Mouse (Mus musculus): ENCODE data around the gene Il4i1.

Il4i1 gene

GRCm38 (mm10) chr7:44845006-44845405 is 28.8 kb downstream of the Il4i1 start:
- in situ Hi-C loops (cut with MboI; ENCODE audit: unreplicated experiment in 2 of 2): no loop called here

DNA sequence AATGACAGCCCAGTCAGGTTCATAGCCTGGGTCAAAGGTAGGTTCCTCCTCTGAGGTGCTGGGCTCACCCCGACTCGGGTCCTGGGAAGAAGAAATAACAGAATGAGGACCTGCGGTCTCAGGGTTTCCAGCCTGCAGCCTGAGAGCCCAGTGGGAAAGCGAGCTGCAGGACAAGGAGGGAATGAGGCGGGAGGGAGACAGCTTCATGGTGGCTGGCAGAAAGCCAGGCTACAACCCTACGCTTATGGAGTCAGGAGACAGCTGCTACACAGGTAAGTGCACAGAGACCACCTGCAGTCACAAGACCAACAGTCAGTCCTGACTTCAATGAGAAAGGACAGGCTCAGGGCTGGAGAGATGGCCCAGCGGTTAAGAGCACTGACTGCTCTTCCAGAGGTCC is 30.6 kb downstream of the Il4i1 start:
- in situ Hi-C loops (cut with MboI; ENCODE audit: unreplicated experiment in 2 of 2): no loop called here

DNA sequence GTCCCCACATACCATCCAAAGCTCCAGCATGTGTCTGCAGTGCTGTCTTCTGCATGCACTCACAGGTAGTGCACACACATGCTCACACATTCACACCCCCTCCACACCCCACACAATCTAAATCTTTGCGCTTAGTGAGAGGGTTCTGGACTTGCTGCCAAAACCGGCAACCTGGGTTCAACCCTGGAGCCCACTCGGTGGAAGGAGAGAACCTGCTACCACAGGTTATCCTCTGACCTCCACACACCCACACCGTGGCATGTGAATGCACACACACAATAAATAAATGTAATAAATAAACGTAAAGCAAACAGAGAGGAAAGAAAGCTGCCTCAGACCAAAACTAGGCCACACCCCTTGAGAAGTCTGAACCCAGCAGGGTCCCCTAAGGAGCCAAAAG is 31.6 kb downstream of the Il4i1 start:
- in situ Hi-C loops (cut with MboI; ENCODE audit: unreplicated experiment in 2 of 2): no loop called here

DNA sequence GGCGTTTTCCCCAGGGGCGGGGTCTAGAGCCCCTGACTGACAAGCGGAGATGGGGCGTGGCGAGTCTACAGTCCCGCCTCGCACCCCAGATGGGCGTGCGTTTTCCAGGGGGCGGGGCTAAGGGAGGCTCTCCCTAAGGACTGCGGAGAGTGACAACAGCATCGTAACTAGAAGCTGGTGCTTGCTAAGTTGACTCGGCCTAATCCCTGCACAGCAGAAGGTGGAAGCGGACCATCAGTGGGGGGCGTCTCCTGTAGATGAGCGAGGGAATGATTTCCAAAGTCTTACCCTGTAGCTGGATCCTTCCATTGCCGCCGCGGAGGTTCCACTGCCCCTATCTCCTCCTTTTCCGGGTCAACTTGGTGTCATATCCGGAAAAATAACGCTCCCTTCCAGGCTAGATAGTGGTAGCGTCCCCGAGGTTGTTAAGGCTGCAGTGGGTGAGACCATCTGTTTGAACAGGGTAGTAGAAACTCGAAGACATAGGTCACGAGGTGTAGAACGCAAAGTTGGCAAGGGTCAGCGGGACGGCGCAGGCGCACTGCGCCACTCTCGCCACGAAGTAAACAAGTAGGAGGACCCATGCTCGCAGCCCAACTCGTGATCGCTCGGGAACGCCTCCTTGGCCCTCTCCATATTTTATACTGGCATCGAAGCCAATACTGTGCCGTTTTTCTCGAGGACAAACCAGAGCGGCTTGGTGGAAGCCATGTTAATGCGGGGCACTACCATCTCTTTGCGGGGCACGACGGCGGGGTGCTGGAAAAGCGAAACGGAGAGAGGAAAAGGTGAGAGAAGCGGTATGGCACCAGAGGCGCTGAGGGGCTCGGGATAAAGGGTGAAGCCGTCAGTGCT is 32.6 kb downstream of the Il4i1 start, which contains the start of the genes Akt1s1 and Tbc1d17:
Gene Akt1s1, plus strand, starts transcription at position 431 of the 855 bp plus-strand sequence.
Gene Tbc1d17, minus strand, starts transcription at position 519 of the 855 bp plus-strand sequence.
- in situ Hi-C loops (cut with MboI; ENCODE audit: unreplicated experiment in 2 of 2): no loop called here

DNA sequence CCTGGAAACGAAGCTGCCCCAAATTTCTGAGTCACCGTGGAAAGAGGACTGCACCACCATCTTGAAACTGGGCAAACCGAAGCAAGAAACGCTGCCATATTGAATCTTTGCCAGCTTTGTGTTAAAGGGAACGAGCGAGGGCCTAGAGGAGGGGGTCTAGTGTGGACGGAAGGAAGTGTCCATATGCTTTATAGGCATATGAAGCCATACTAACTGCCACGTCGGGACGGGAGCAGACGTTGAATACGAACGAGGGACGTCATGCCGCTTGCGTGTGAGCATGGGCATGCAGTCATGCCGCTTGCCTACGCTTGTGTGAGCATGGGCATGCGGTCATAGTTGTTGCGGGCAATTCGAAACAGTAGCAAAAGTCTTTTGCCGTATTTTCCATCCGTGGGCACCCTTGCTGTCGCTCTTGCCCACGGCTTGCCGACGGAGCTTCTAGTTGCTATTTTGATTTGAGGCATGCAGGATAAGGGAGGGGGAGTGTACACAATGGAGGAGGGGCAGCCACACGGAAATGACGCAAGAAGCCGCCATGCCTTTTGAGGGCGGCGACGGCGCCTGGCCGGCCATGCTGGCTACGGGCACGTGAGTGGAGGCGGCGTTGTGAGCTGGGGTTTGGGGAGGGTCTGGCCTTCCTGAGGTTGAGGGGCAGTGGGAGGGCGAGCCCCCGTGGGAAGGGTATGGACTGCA is 33.4 kb downstream of the Il4i1 start:
- in situ Hi-C loops (cut with MboI; ENCODE audit: unreplicated experiment in 2 of 2): loop anchor here (5.0 to 25.0 kb wide), 3 partner anchors 48 to 312 kb away; partner anchors contain the start of genes Fuz (in 2 of the 2), Pold1 (in 1 of the 2), Rpl13a (in 1 of the 2) and Spib (in 1 of the 2)

- in situ Hi-C loops (cut with MboI; ENCODE audit: unreplicated experiment in 2 of 2): loop anchor here (5.0 to 25.0 kb wide), 3 partner anchors 47 to 313 kb away; partner anchors contain the start of genes Fuz (in 2 of the 2), Pold1 (in 1 of the 2), Rpl13a (in 1 of the 2) and Spib (in 1 of the 2)
Observed at GRCm38 (mm10) chr7:44850146-44850545, 34.0 kb downstream of the Il4i1 start.

- in situ Hi-C loops (cut with MboI; ENCODE audit: unreplicated experiment in 2 of 2): loop anchor here (5.0 to 25.0 kb wide), 3 partner anchors 46 to 314 kb away; partner anchors contain the start of genes Fuz (in 2 of the 2), Pold1 (in 1 of the 2), Rpl13a (in 1 of the 2) and Spib (in 1 of the 2)
Observed at GRCm38 (mm10) chr7:44850789-44851624, 34.8 kb downstream of the Il4i1 start.

DNA sequence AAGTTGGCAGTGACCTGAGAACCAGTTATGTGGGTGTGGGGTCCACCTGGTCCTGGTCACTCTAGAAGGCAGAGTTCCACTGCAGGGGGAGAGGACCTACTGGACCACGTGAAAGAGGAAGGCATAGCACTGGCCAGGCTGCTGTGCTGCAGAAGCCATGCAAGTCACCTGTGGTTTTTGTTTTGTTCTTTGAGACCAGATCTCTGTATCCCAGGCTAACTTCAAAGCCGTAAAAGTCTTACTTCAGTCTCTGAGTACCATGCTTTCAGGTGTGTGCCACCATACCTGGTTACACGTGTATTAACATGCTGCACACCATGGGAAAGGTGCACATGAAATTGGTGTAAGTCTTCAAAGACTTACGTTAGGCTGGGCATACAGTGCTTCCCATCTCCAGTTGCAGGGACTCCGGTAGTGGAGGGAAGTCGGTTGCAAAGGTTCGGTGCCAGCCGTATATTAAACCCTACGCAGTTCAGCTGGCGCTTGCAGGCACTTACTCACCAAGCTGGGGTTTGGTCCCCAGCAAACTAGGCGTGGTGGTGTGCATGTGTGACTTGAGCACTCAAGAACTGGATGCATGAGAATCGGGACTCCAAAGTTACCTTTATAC is 35.5 kb downstream of the Il4i1 start:
- in situ Hi-C loops (cut with MboI; ENCODE audit: unreplicated experiment in 2 of 2): loop anchor here (5.0 to 25.0 kb wide), 3 partner anchors 46 to 314 kb away; partner anchors contain the start of genes Fuz (in 2 of the 2), Pold1 (in 1 of the 2), Rpl13a (in 1 of the 2) and Spib (in 1 of the 2)

DNA sequence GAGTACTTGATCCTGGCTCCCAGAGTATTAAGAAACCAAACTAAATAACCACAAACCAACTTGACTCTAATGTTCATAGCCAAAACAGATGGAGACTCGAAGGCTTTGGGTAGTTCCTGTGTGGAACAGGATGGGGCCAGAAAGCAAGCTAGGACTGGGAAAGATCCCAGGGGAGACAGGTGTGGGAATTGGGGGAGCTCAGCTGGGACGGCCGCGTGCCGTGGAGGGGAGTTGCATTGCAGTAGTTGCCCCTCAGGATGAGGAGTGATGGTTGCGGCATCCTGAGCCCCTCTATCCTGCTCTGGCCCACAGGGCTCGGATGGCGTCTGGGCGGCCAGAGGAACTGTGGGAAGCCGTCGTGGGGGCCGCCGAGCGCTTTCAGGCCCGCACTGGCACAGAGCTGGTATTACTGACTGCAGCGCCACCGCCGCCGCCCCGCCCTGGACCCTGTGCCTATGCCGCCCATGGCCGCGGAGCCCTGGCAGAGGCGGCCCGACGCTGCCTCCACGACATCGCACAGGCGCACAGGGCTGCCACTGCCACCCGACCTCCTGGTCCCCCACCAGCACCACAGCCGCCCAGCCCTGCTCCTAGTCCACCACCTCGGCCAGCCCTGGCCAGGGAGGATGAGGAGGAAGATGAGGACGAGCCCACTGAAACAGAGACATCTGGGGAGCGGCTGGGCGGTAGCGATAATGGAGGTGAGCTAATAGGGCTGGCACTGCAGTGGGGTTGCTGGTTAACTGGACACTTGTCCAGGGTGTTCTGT is 36.3 kb downstream of the Il4i1 start:
- in situ Hi-C loops (cut with MboI; ENCODE audit: unreplicated experiment in 2 of 2): loop anchor here (5.0 to 25.0 kb wide), 3 partner anchors 45 to 315 kb away; partner anchors contain the start of genes Fuz (in 2 of the 2), Pold1 (in 1 of the 2), Rpl13a (in 1 of the 2) and Spib (in 1 of the 2)

GRCm38 (mm10) chr7:44853065-44853464 is 36.9 kb downstream of the Il4i1 start:
- in situ Hi-C loops (cut with MboI; ENCODE audit: unreplicated experiment in 2 of 2): loop anchor here (5.0 to 25.0 kb wide), 3 partner anchors 44 to 316 kb away; partner anchors contain the start of genes Fuz (in 2 of the 2), Pold1 (in 1 of the 2), Rpl13a (in 1 of the 2) and Spib (in 1 of the 2)

- in situ Hi-C loops (cut with MboI; ENCODE audit: unreplicated experiment in 2 of 2): loop anchor here (5.0 to 25.0 kb wide), 3 partner anchors 44 to 316 kb away; partner anchors contain the start of genes Fuz (in 2 of the 2), Pold1 (in 1 of the 2), Rpl13a (in 1 of the 2) and Spib (in 1 of the 2)
Observed at GRCm38 (mm10) chr7:44853596-44854355, 37.6 kb downstream of the Il4i1 start.

- in situ Hi-C loops (cut with MboI; ENCODE audit: unreplicated experiment in 2 of 2): loop anchor here (5.0 to 25.0 kb wide), 3 partner anchors 43 to 317 kb away; partner anchors contain the start of genes Fuz (in 2 of the 2), Pold1 (in 1 of the 2), Rpl13a (in 1 of the 2) and Spib (in 1 of the 2)
Observed at GRCm38 (mm10) chr7:44854356-44855031, 38.3 kb downstream of the Il4i1 start.

DNA sequence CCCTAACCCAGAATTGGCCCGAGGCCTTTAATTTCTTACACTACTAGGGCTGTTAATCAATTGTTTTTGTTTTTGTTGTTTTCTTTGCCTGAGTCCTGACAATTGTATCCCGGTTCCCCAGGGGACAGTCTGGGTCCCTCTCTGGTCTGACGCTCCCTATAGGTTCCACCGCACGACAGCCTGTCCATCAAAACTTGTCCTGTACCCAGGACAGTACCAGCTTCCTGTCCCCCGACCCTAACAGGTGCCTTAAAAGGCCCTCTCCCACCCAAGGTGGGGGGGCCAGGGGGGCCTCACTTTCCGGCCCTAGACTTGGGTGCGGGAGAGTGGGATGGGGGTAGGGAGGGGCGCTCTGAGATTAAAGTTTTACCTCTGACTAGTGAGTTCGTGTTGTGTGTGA is 38.8 kb downstream of the Il4i1 start:
- in situ Hi-C loops (cut with MboI; ENCODE audit: unreplicated experiment in 2 of 2): loop anchor here in 1 of 2 experiments (25.0 kb wide), 1 partner anchor 318 kb away; the partner anchor contains the start of genes Pold1 and Spib

- in situ Hi-C loops (cut with MboI; ENCODE audit: unreplicated experiment in 2 of 2): loop anchor here in 1 of 2 experiments (25.0 kb wide), 1 partner anchor 319 kb away; the partner anchor contains the start of genes Pold1 and Spib
Observed at GRCm38 (mm10) chr7:44856265-44856916, 40.2 kb downstream of the Il4i1 start.

- in situ Hi-C loops (cut with MboI; ENCODE audit: unreplicated experiment in 2 of 2): loop anchor here in 1 of 2 experiments (25.0 kb wide), 1 partner anchor 320 kb away; the partner anchor contains the start of genes Pold1 and Spib
Observed at GRCm38 (mm10) chr7:44857042-44857552, 40.9 kb downstream of the Il4i1 start, which contains the start of gene Pnkp. Pnkp (plus strand) TSS chr7:44857139.

DNA sequence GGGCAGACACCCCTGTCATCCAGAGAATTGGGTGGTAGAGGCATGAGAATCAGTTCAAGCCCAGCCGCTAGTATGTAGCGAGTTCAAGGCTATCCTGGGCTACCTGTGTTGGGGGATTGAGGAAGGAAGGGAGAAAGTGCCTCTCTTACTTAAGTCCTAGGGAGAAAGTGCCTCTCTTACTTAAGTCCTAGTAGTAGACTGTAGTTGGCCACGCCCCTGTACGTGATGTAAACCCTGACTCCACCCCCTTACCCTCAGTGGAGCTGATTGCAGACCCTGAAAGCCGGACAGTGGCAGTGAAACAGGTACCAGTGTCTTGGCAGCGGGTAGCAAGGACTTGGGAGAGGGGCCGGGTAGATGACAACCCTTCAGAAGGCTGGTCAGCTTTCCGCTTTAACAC is 41.7 kb downstream of the Il4i1 start:
- in situ Hi-C loops (cut with MboI; ENCODE audit: unreplicated experiment in 2 of 2): loop anchor here in 1 of 2 experiments (25.0 kb wide), 1 partner anchor 321 kb away; the partner anchor contains the start of genes Pold1 and Spib

Data from v-Abl transformed pro-B cells (cell line).